Comparison of ENCODE assay signal across 16 mouse cellular contexts in the genomic region with DNA sequence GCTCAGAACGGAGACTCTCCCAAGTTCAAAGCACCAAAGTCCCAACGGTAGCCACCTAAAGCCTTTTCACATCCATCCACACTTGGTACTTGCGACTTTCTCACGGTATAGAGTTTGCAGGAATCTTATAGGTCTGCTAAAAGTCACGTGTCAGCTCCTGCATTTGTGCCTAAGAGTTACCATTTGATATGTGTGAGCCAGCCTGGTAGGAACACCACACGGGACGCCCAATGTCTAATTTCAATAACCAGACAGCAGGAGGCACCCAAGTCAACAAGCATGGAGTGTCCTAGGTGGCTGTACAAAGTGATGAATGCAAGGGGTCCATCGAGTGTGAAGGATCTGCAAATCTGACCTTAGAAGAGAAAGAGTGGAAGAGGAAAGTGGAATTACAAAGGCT.
DNase-seq lines count a peak whose midpoint lies in the region; ATAC-seq lines count a peak whose summit lies in the region.
"Had no signal": no experiment of that assay in that cellular context is flagged by ENCODE, and none has a peak within 500 bp of the region (broad histone marks: within the 10 kb centered on the region; RNA-seq: fewer than 3 reads in every experiment).

No protein-coding gene starts in this region.

- no peaks in the 10 kb centered on the region for H3K36me3 ChIP-seq in hindbrain, embryonic 15.5 days
- H3K36me3 ChIP-seq in hindbrain, embryonic 12.5 days, result no peaks in the 10 kb centered on the region
- no peaks in the 10 kb centered on the region for H3K36me3 ChIP-seq in midbrain, embryonic 16.5 days (ENCODE audit: control insufficient read depth, insufficient read depth, low read length)
- no peaks in the 10 kb centered on the region; the same call in 1 of the 2 replicates for H3K36me3 ChIP-seq in midbrain, embryonic 13.5 days
- H3K36me3 ChIP-seq: limb, embryonic 13.5 days had no signal

- no peak overlapping the region for H3K9ac ChIP-seq in hindbrain, embryonic 15.5 days
- no peak overlapping the region for H3K9ac ChIP-seq in hindbrain, embryonic 12.5 days
- no peak overlapping the region for H3K9ac ChIP-seq in midbrain, embryonic 16.5 days (ENCODE audit: low read depth, low read length)
- no peak overlapping the region for H3K9ac ChIP-seq in midbrain, embryonic 13.5 days (replicated peaks)
- H3K9ac ChIP-seq: limb, embryonic 13.5 days; liver, embryonic 14.5 days had no signal

- no peaks in the 10 kb centered on the region for H3K9me3 ChIP-seq in hindbrain, embryonic 15.5 days
- no peaks in the 10 kb centered on the region for H3K9me3 ChIP-seq in hindbrain, embryonic 12.5 days (replicated peaks)
- no peaks in the 10 kb centered on the region for H3K9me3 ChIP-seq in midbrain, embryonic 16.5 days (replicated peaks; ENCODE audit: control insufficient read depth, low read length, poor library complexity, severe bottlenecking)
- H3K9me3 ChIP-seq in midbrain, embryonic 13.5 days, result no peaks in the 10 kb centered on the region
- H3K9me3 ChIP-seq: limb, embryonic 13.5 days had no signal

- DNase-seq in frontal cortex, postnatal 25 days (ENCODE audit: low spot score in 2 of 2), result no peak
- DNase-seq in embryo, embryonic 10 days (ENCODE audit: low spot score), result no peak
- DNase-seq: adrenal gland, postnatal 25 days; cerebellum, adult 18-20 months; cerebellum, postnatal 36 days; heart, adult 18-20 months; kidney, adult 18-20 months; kidney, postnatal 10 days; thymus, postnatal 36 days had no signal

- no peaks in the 10 kb centered on the region for H3K27me3 ChIP-seq in hindbrain, embryonic 15.5 days
- H3K27me3 ChIP-seq in hindbrain, embryonic 12.5 days, result no peaks in the 10 kb centered on the region
- H3K27me3 ChIP-seq in midbrain, embryonic 16.5 days (ENCODE audit: control insufficient read depth, insufficient read depth, low read depth, low read length), result no peaks in the 10 kb centered on the region
- H3K27me3 ChIP-seq in midbrain, embryonic 13.5 days, result no peaks in the 10 kb centered on the region
- H3K27me3 ChIP-seq: limb, embryonic 13.5 days had no signal

- H3K4me3 ChIP-seq in hindbrain, embryonic 15.5 days, result no peak overlapping the region
- no peak overlapping the region for H3K4me3 ChIP-seq in hindbrain, embryonic 12.5 days
- no peak overlapping the region for H3K4me3 ChIP-seq in midbrain, embryonic 16.5 days (ENCODE audit: low read depth, low read length)
- no peak overlapping the region for H3K4me3 ChIP-seq in midbrain, embryonic 13.5 days (replicated peaks)
- H3K4me3 ChIP-seq: limb, embryonic 13.5 days had no signal

- ATAC-seq in frontal cortex, adult (ENCODE audit: low TSS enrichment), result peak; percentile 13; the same call in 1 of the 2 replicates
- ATAC-seq in hindbrain, embryonic 15.5 days (ENCODE audit: low FRiP score, low read depth), result no peak
- ATAC-seq in hindbrain, embryonic 12.5 days (ENCODE audit: low FRiP score), result no peak
- no peak for ATAC-seq in midbrain, embryonic 16.5 days
- no peak for ATAC-seq in midbrain, embryonic 13.5 days

- peaks cover 5% of the 10 kb centered on the region; the same call in 1 of the 2 replicates for H3K4me1 ChIP-seq in hindbrain, embryonic 15.5 days (replicated peaks)
- H3K4me1 ChIP-seq in hindbrain, embryonic 12.5 days, result no peaks in the 10 kb centered on the region
- H3K4me1 ChIP-seq in midbrain, embryonic 16.5 days (ENCODE audit: control insufficient read depth, insufficient read depth, low read length), result no peaks in the 10 kb centered on the region
- 0 out of 2 replicates have a peak, but pooled peaks cover 4% of the 10 kb centered on the region for H3K4me1 ChIP-seq in midbrain, embryonic 13.5 days (replicated peaks)
- H3K4me1 ChIP-seq: limb, embryonic 13.5 days had no signal

- peak overlapping the region; percentile 70 for H3K27ac ChIP-seq in hindbrain, embryonic 15.5 days (replicated peaks)
- no peak overlapping the region for H3K27ac ChIP-seq in hindbrain, embryonic 12.5 days
- peak overlapping the region; percentile 28; the same call in 1 of the 2 replicates for H3K27ac ChIP-seq in midbrain, embryonic 16.5 days (ENCODE audit: low read length)
- no peak overlapping the region for H3K27ac ChIP-seq in midbrain, embryonic 13.5 days
- H3K27ac ChIP-seq: limb, embryonic 13.5 days; liver, embryonic 14.5 days had no signal

- H3K4me2 ChIP-seq in hindbrain, embryonic 15.5 days, result no peak overlapping the region
- no peak overlapping the region for H3K4me2 ChIP-seq in hindbrain, embryonic 12.5 days (replicated peaks)
- no peak overlapping the region for H3K4me2 ChIP-seq in midbrain, embryonic 16.5 days (ENCODE audit: low read length)
- H3K4me2 ChIP-seq in midbrain, embryonic 13.5 days (replicated peaks), result no peak overlapping the region
- H3K4me2 ChIP-seq: limb, embryonic 13.5 days had no signal

- WGBS in hindbrain, embryonic 15.5 days, result 81% methylated on average over 8 of the region's 8 CpGs
- WGBS in hindbrain, embryonic 12.5 days, result 90% methylated on average over 8 of the region's 8 CpGs
- WGBS in midbrain, embryonic 16.5 days, result 84% methylated on average over 8 of the region's 8 CpGs
- WGBS in midbrain, embryonic 13.5 days, result 93% methylated on average over 8 of the region's 8 CpGs

Comparison
In these comparisons a context has a peak if more than half of its experiments do, and no peak if none do; other contexts are left out.
1. H3K27ac ChIP-seq: peak in hindbrain, embryonic 15.5 days (single experiment) and midbrain, embryonic 16.5 days (single experiment); none in hindbrain, embryonic 12.5 days (single experiment) and midbrain, embryonic 13.5 days (single experiment).